Mouse (Mus musculus) thymus, postnatal 36 days (tissue): ENCODE results near the gene Scgb1b15.
"Not testable (repeated sequence)": the region's sequence is repeated elsewhere in the genome, so short reads cannot be mapped to it uniquely, and the experiment has no call there.

Experiments
- DNase-seq, 2 experiments: peaks; one replicate each; pipeline ENCODE4 v3.0.0; 2022; ENCODE audit warnings: mixed read lengths in 2 of 2

The Scgb1b15 gene

GRCm38 (mm10) chr7:32836254-32836653, at the start of gene Scgb1b15:
Scgb1b15 (plus strand) TSS chr7:32836554.
- not testable (repeated sequence) for DNase-seq

- not testable (repeated sequence) for DNase-seq
Observed at GRCm38 (mm10) chr7:32829562-32829961, 6.8 kb upstream of the Scgb1b15 start, which contains the start of gene Scgb2b15. Scgb2b15 (minus strand) TSS chr7:32829662.
